ENCODE assay signal across 26 mouse cellular contexts in the genomic region with DNA sequence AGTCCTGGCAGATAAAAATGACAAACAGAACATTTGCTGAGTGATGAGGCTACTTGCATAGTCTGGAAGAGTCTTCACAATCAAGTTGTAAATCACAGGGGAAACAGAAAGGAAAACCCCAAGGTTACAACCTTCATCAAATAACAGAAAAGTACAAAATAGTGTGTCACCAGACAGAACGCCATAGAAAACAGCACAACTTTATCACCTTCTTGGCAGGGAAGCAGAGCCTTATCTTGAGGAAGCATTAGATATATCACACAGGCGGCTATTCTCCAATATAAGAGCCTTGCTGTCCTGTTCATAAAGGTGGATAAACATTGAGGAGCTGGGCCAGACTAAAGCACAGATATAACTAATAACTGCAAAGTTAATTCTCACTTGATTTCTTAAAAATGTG.
DNase-seq lines count a peak whose midpoint lies in the region; ATAC-seq and TF ChIP-seq lines count a peak whose summit lies in the region.
"Had no signal": no experiment of that assay in that cellular context is flagged by ENCODE, and none has a peak within 500 bp of the region (broad histone marks: within the 10 kb centered on the region; RNA-seq: fewer than 3 reads in every experiment).

No protein-coding gene starts in this region.

- no peak for ATAC-seq in liver, postnatal 0 days
- ATAC-seq in liver, embryonic 11.5 days (replicated peaks; ENCODE audit: low FRiP score): no peak
- ATAC-seq in megakaryocyte-erythroid progenitor cell, adult 5-6 weeks (replicated peaks; ENCODE audit: low FRiP score, low TSS enrichment, poor library complexity, severe bottlenecking): peak; percentile 68
- ATAC-seq: CD4-positive, CD25-positive, alpha-beta regulatory T cell, adult 4 months; forebrain, embryonic 14.5 days; forebrain, embryonic 16.5 days had no signal

- H3K4me3 ChIP-seq in liver, postnatal 0 days (ENCODE audit: low read depth, low read length): no peak overlapping the region
- no peak overlapping the region for H3K4me3 ChIP-seq in liver, embryonic 11.5 days (ENCODE audit: low read depth, low read length)
- H3K4me3 ChIP-seq in MEL (ENCODE audit: control insufficient read depth in 1 of 2, insufficient read depth in 1 of 2, low read depth in 2 of 2, low read length in 2 of 2): no peak overlapping the region
- H3K4me3 ChIP-seq: embryonic facial prominence, embryonic 13.5 days; embryonic facial prominence, embryonic 15.5 days; erythroblast, embryonic 14.5 days; forebrain, embryonic 10.5 days; forebrain, embryonic 12.5 days had no signal

- 54% methylated on average over 2 of the region's 2 CpGs for WGBS in liver, postnatal 0 days (ENCODE audit: insufficient replicate concordance)
- WGBS in liver, embryonic 11.5 days: 19% methylated on average over 2 of the region's 2 CpGs

- no peak for TF ChIP-seq RAD21 in MEL (IDR thresholded peaks at IDR 0.05; ENCODE audit: low read depth, low read length)

- no peak for TF ChIP-seq POLR2A in MEL (IDR thresholded peaks at IDR 0.05; ENCODE audit: control insufficient read depth in 1 of 2, insufficient read depth in 1 of 2, low read depth in 1 of 2, low read length in 2 of 2, poor library complexity in 1 of 2)

- no peak overlapping the region for H3K27ac ChIP-seq in liver, postnatal 0 days (ENCODE audit: low read depth)
- no peak overlapping the region for H3K27ac ChIP-seq in liver, embryonic 11.5 days (ENCODE audit: low read depth, low read length)
- no peak overlapping the region for H3K27ac ChIP-seq in MEL (ENCODE audit: control insufficient read depth, low read depth, low read length)
- H3K27ac ChIP-seq: embryonic facial prominence, embryonic 13.5 days; embryonic facial prominence, embryonic 15.5 days; forebrain, embryonic 10.5 days; forebrain, embryonic 12.5 days had no signal

- H3K36me3 ChIP-seq in liver, postnatal 0 days (replicated peaks; ENCODE audit: insufficient read depth, low read length): no peaks in the 10 kb centered on the region
- H3K36me3 ChIP-seq in liver, embryonic 11.5 days (ENCODE audit: control insufficient read depth, insufficient read depth, low read length): no peaks in the 10 kb centered on the region
- H3K36me3 ChIP-seq in MEL (ENCODE audit: control insufficient read depth in 1 of 2, insufficient read depth in 2 of 2, low read length in 2 of 2): peaks cover 0 to 15% of the 10 kb centered on the region in 2 experiments; a peak in 2 of 4 replicates
- H3K36me3 ChIP-seq: embryonic facial prominence, embryonic 13.5 days; embryonic facial prominence, embryonic 15.5 days; forebrain, embryonic 10.5 days; forebrain, embryonic 12.5 days; G1E had no signal

- H3K79me2 ChIP-seq in MEL (ENCODE audit: control insufficient read depth, insufficient read depth, low read length, poor library complexity): no peaks in the 10 kb centered on the region

- H3K9ac ChIP-seq in liver, postnatal 0 days (replicated peaks): no peak overlapping the region
- H3K9ac ChIP-seq in liver, embryonic 11.5 days (ENCODE audit: low read depth, low read length): no peak overlapping the region
- H3K9ac ChIP-seq in MEL (ENCODE audit: control insufficient read depth, low read depth, low read length, poor library complexity, severe bottlenecking): no peak overlapping the region
- H3K9ac ChIP-seq: embryonic facial prominence, embryonic 13.5 days; embryonic facial prominence, embryonic 15.5 days; forebrain, embryonic 12.5 days had no signal

- TF ChIP-seq CTCF in liver, postnatal 0 days (IDR thresholded peaks at IDR 0.05; ENCODE audit: low read depth): no peak
- TF ChIP-seq CTCF in MEL (IDR thresholded peaks at IDR 0.05 in 2 of 3, conservative IDR thresholded peaks at IDR 0.05 in 1 of 3; ENCODE audit: control insufficient read depth in 1 of 3, insufficient read depth in 1 of 3, low read depth in 2 of 3, low read length in 3 of 3, poor library complexity in 1 of 3, severe bottlenecking in 1 of 3): no peak

- no peaks in the 10 kb centered on the region for H3K27me3 ChIP-seq in liver, postnatal 0 days (ENCODE audit: insufficient read depth, low read length)
- no peaks in the 10 kb centered on the region for H3K27me3 ChIP-seq in liver, embryonic 11.5 days (replicated peaks; ENCODE audit: control insufficient read depth, insufficient read depth, low read length)
- H3K27me3 ChIP-seq in MEL (ENCODE audit: control insufficient read depth in 1 of 2, insufficient read depth in 2 of 2, low read length in 2 of 2): no peaks in the 10 kb centered on the region
- H3K27me3 ChIP-seq: CH12.LX; embryonic facial prominence, embryonic 13.5 days; embryonic facial prominence, embryonic 15.5 days; forebrain, embryonic 12.5 days had no signal

- H3K4me1 ChIP-seq in liver, postnatal 0 days (ENCODE audit: insufficient read depth): peaks cover 7% of the 10 kb centered on the region; the same call in 1 of the 2 replicates
- peaks cover 9% of the 10 kb centered on the region for H3K4me1 ChIP-seq in liver, embryonic 11.5 days (replicated peaks; ENCODE audit: control insufficient read depth, insufficient read depth, low read length)
- H3K4me1 ChIP-seq in MEL (ENCODE audit: control insufficient read depth in 1 of 2, insufficient read depth in 2 of 2, low read length in 2 of 2): peaks cover 5 to 7% of the 10 kb centered on the region in 2 experiments; a peak in 3 of 4 replicates
- H3K4me1 ChIP-seq: embryonic facial prominence, embryonic 13.5 days; embryonic facial prominence, embryonic 15.5 days; forebrain, embryonic 10.5 days had no signal

- intact Hi-C loops in heart, postnatal 36 days (cut with DNase I): no loop called here

- H3K4me2 ChIP-seq in liver, postnatal 0 days (ENCODE audit: low read depth, low read length): no peak overlapping the region
- no peak overlapping the region for H3K4me2 ChIP-seq in liver, embryonic 11.5 days
- H3K4me2 ChIP-seq: embryonic facial prominence, embryonic 13.5 days; embryonic facial prominence, embryonic 15.5 days; forebrain, embryonic 12.5 days had no signal

- no peaks in the 10 kb centered on the region for H3K9me3 ChIP-seq in liver, postnatal 0 days (ENCODE audit: low read length)
- no peaks in the 10 kb centered on the region for H3K9me3 ChIP-seq in liver, embryonic 11.5 days (ENCODE audit: control insufficient read depth, low read length)
- H3K9me3 ChIP-seq in MEL (replicated peaks; ENCODE audit: insufficient read depth, low read length): no peaks in the 10 kb centered on the region
- H3K9me3 ChIP-seq: embryonic facial prominence, embryonic 13.5 days; embryonic facial prominence, embryonic 15.5 days; forebrain, embryonic 10.5 days; forebrain, embryonic 12.5 days; G1E had no signal

- no peak for DNase-seq in liver, postnatal 0 days
- DNase-seq in liver, embryonic 11.5 days (ENCODE audit: low spot score): no peak
- DNase-seq in MEL (ENCODE audit: low read depth, low spot score): peak; percentile 51
- DNase-seq in heart, postnatal 36 days: no peak
- no peak for DNase-seq in embryo, embryonic 11 days
- DNase-seq: adrenal gland, adult 2 months; adrenal gland, postnatal 10 days; adrenal gland, postnatal 25 days; B cell, adult 2 months; cerebellum, adult 11 months; cerebellum, adult 18-20 months; cerebellum, adult 8-10 months; cerebellum, adult 9-11 months; cerebellum, postnatal 14 days; cerebellum, postnatal 36 days had no signal

- TF ChIP-seq EP300 in liver, postnatal 0 days (IDR thresholded peaks at IDR 0.05; ENCODE audit: low read depth): 0 out of 2 replicates have a peak, but pooled peaks have one; percentile 16
- TF ChIP-seq EP300 in MEL (IDR thresholded peaks at IDR 0.05; ENCODE audit: low read depth in 1 of 2, low read length in 2 of 2): peak; percentile 56 to 66

TF ChIP-seq in MEL, 35 proteins besides CTCF, POLR2A, EP300 and RAD21:
- no peak for TF ChIP-seq E2F4 (IDR thresholded peaks at IDR 0.05; ENCODE audit: borderline replicate concordance, low read depth, low read length)
- no peak for TF ChIP-seq CHD2 (IDR thresholded peaks at IDR 0.05; ENCODE audit: low read length)
- TF ChIP-seq GABPA (IDR thresholded peaks at IDR 0.05; ENCODE audit: low read depth, low read length): no peak
- TF ChIP-seq GATA1 (IDR thresholded peaks at IDR 0.05; ENCODE audit: low read depth, low read length): peak; percentile 79
- peak; percentile 69 for TF ChIP-seq RCOR1 (IDR thresholded peaks at IDR 0.05; ENCODE audit: low read depth, low read length)
- TF ChIP-seq TCF12 (IDR thresholded peaks at IDR 0.05; ENCODE audit: low read depth, low read length): peak; percentile 75
